Mouse (Mus musculus) limb, embryonic 14.5 days (tissue): ENCODE results near the gene Kif22. TPM values are rescaled to one million over a fixed set of nuclear protein-coding genes. Genes with fewer than 3 reads are reported as not detected.

ENCODE experiments used
- ATAC-seq: fragments of 200-750 bp; cut with Nextera tagmentation; 2 replicates; pipeline ENCODE4 v1.8.0; 2017; ENCODE audit warnings: low read depth, moderate number of reproducible peaks, moderate TSS enrichment; ENCODE audit not compliant: low FRiP score
- DNase-seq: peaks from one replicate; pipeline ENCODE4 v3.0.0-alpha.2; 2015; ENCODE audit warnings: low spot score
- H3K27ac ChIP-seq: fragments of 300-500 bp; sonication (generic); replicated peaks from 2 replicates; pipeline ENCODE4 v1.5.1; 2014; ENCODE audit warnings: low read depth, mild to moderate bottlenecking, low read length, moderate library complexity, mixed read lengths
- H3K27me3 ChIP-seq: fragments of 300-500 bp; sonication (generic); 2 replicates; pipeline ENCODE4 v1.6.1; 2014; ENCODE audit warnings: low read length, mixed read lengths; ENCODE audit not compliant: control insufficient read depth, insufficient read depth
- H3K36me3 ChIP-seq: fragments of 300-500 bp; sonication (generic); 2 replicates; pipeline ENCODE4 v1.6.1; 2014; ENCODE audit warnings: mild to moderate bottlenecking, low read length, moderate library complexity, mixed read lengths; ENCODE audit not compliant: control insufficient read depth, insufficient read depth
- H3K4me1 ChIP-seq: fragments of 300-500 bp; sonication (generic); 2 replicates; pipeline ENCODE4 v1.6.1; 2014; ENCODE audit warnings: antibody characterized with exemption, low read length, mixed read lengths; ENCODE audit not compliant: control insufficient read depth, insufficient read depth
- H3K4me2 ChIP-seq: fragments of 300-500 bp; sonication (generic); replicated peaks from 2 replicates; pipeline ENCODE4 v1.6.1; 2014; ENCODE audit warnings: low read depth, mild to moderate bottlenecking, low read length, moderate library complexity; ENCODE audit not compliant: severe bottlenecking
- H3K4me3 ChIP-seq: fragments of 300-500 bp; sonication (generic); replicated peaks from 2 replicates; pipeline ENCODE4 v1.5.1; 2014; ENCODE audit warnings: low read length
- H3K9ac ChIP-seq: fragments of 300-500 bp; sonication (generic); 2 replicates; pipeline ENCODE4 v1.6.1; 2014; ENCODE audit warnings: mild to moderate bottlenecking, low read depth, low read length, moderate library complexity; ENCODE audit not compliant: severe bottlenecking
- H3K9me3 ChIP-seq: fragments of 300-500 bp; sonication (generic); 2 replicates; pipeline ENCODE4 v1.6.1; 2016; ENCODE audit warnings: low read length; ENCODE audit not compliant: control insufficient read depth
- POLR2A ChIP-seq: fragments of 200-500 bp; IDR thresholded peaks from 2 replicates; pipeline ENCODE4 v1.8.0; 2012; ENCODE audit warnings: inconsistent platforms, mild to moderate bottlenecking, moderate library complexity, borderline replicate concordance; ENCODE audit not compliant: insufficient read depth, insufficient read length; ENCODE audit errors: extremely low read depth
- WGBS: fragments of 180-500 bp; shearing (Covaris S2); extraction: QIAGEN DNeasy Blood & Tissue Kit; methylation state at CpG from one replicate; pipeline ENCODE4 v1.1.7; 2014; 5-methylcytosine and 5-hydroxymethylcytosine counted together
- polyA plus RNA-seq, 2 experiments: library from polyadenylated mRNA; depleted of rRNA in 1 of 2; stranded (reverse) in 1 of 2; unstranded in 1 of 2; fragments of >200 nt; fragmentation: Nextera tagmentation in 1 of 2; extraction: Ambion mirVana in 1 of 2; gene quantifications; 2 replicates each; pipeline versions ENCODE4 v1.2.1 to v1.2.3; 2012 to 2014

The Kif22 gene
- polyA plus RNA-seq, 2 experiments: 68.4 to 87.2 TPM

GRCm38 (mm10) chr7:127030172-127030571, 12.1 kb downstream of the Kif22 start:
- Histone ChIP-seq H3K27me3 (no peaks in the 10 kb centered on the region), H3K4me1 (peaks cover 7% of the 10 kb centered on the region), H3K4me2 (no peak overlapping the region), H3K9me3 (no peaks in the 10 kb centered on the region), H3K4me3 (no peak overlapping the region), H3K9ac (no peak overlapping the region), H3K36me3 (peaks cover 63% of the 10 kb centered on the region), H3K27ac (no peak overlapping the region)
- DNase-seq: no peak
- TF ChIP-seq POLR2A: no peak
- no peak for ATAC-seq
- 100% methylated on average over 1 of the region's 1 CpGs for WGBS

GRCm38 (mm10) chr7:127027885-127028284, 14.4 kb downstream of the Kif22 start:
- Histone ChIP-seq H3K27ac (peak overlapping the region; percentile 88), H3K4me3 (peak overlapping the region; percentile 96), H3K27me3 (no peaks in the 10 kb centered on the region), H3K4me2 (peak overlapping the region; percentile 68), H3K9me3 (no peaks in the 10 kb centered on the region), H3K4me1 (peaks cover 26% of the 10 kb centered on the region), H3K9ac (peak overlapping the region; percentile 53), H3K36me3 (peaks cover 66% of the 10 kb centered on the region)
- TF ChIP-seq POLR2A: no peak
- WGBS: 65% methylated on average over 7 of the region's 8 CpGs
- ATAC-seq: no peak
- DNase-seq: no peak

- Histone ChIP-seq H3K4me3 (peak within 1 kb of the TSS; percentile 96), H3K36me3 (peaks cover 66% of the 10 kb centered on the region), H3K9ac (peak within 1 kb of the TSS; percentile 97), H3K27me3 (no peaks in the 10 kb centered on the region), H3K4me1 (peaks cover 31% of the 10 kb centered on the region), H3K4me2 (peak within 1 kb of the TSS; percentile 90), H3K27ac (peak within 1 kb of the TSS; percentile 98), H3K9me3 (no peaks in the 10 kb centered on the region)
- DNase-seq: peak; percentile 100
- TF ChIP-seq POLR2A: no peak
- WGBS: under 1% methylated on average over 57 of the region's 63 CpGs
- ATAC-seq: peak; percentile 92
Measured at GRCm38 (mm10) chr7:127026984-127027726, 15.1 kb downstream of the Kif22 start, which contains the start of gene Maz. TSS of gene Maz (minus strand) at chr7:127027037.

GRCm38 (mm10) chr7:127026616-127026983, 15.7 kb downstream of the Kif22 start:
- ATAC-seq: peak; percentile 5; the same call in 1 of the 2 replicates
- TF ChIP-seq POLR2A: no peak

GRCm38 (mm10) chr7:127026161-127026600, 16.1 kb downstream of the Kif22 start:
- H3K27me3 ChIP-seq: no peaks in the 10 kb centered on the region
- no peaks in the 10 kb centered on the region for H3K9me3 ChIP-seq
- peak overlapping the region; percentile 90 for H3K4me2 ChIP-seq
- H3K36me3 ChIP-seq: peaks cover 62% of the 10 kb centered on the region
- H3K4me3 ChIP-seq: peak overlapping the region; percentile 96
- ATAC-seq: peak; percentile 13
- peak; percentile 44 for DNase-seq
- peak overlapping the region; percentile 97 for H3K9ac ChIP-seq
- TF ChIP-seq POLR2A: no peak
- peak overlapping the region; percentile 98 for H3K27ac ChIP-seq
- peaks cover 36% of the 10 kb centered on the region for H3K4me1 ChIP-seq
- 2% methylated on average over 9 of the region's 48 CpGs for WGBS

More at GRCm38 (mm10) chr7:127026616-127026983, 15.7 kb downstream of the Kif22 start:
- peaks cover 34% of the 10 kb centered on the region for H3K4me1 ChIP-seq
- peak overlapping the region; percentile 90; the same call in 1 of the 2 replicates for H3K4me2 ChIP-seq
- H3K9me3 ChIP-seq: no peaks in the 10 kb centered on the region
- DNase-seq: peak; percentile 76
- H3K36me3 ChIP-seq: peaks cover 66% of the 10 kb centered on the region
- H3K27me3 ChIP-seq: no peaks in the 10 kb centered on the region
- H3K27ac ChIP-seq: peak overlapping the region; percentile 98
- WGBS: 4% methylated on average over 14 of the region's 48 CpGs
- H3K9ac ChIP-seq: peak overlapping the region; percentile 97
- peak overlapping the region; percentile 96 for H3K4me3 ChIP-seq
